Mouse (Mus musculus) brain, embryonic 14.5 days (tissue): ENCODE data around the gene Pus1. TPM values are rescaled to one million over a fixed set of nuclear protein-coding genes. Genes with fewer than 3 reads are reported as not detected.

Source experiments
- DNase-seq: peaks from one replicate; pipeline ENCODE4 v3.0.0-alpha.2; 2011; ENCODE audit warnings: low read depth
- CTCF ChIP-seq: fragments of 200-500 bp; IDR thresholded peaks from 2 replicates; pipeline ENCODE4 v1.5.1; 2012; ENCODE audit warnings: inconsistent platforms, mild to moderate bottlenecking, moderate library complexity, borderline replicate concordance; ENCODE audit not compliant: insufficient read depth, insufficient read length; ENCODE audit errors: extremely low read depth
- POLR2A ChIP-seq: fragments of 200-500 bp; IDR thresholded peaks from 2 replicates; pipeline ENCODE4 v1.6.1; 2012; ENCODE audit warnings: mild to moderate bottlenecking, inconsistent platforms, borderline replicate concordance; ENCODE audit not compliant: poor library complexity, insufficient read depth, insufficient read length, severe bottlenecking; ENCODE audit errors: extremely low read depth
- polyA plus RNA-seq: library from polyadenylated mRNA; depleted of rRNA; stranded (reverse); fragments of >200 nt; gene quantifications from 2 replicates; pipeline ENCODE4 v1.2.3, GENCODE M21; 2012; rRNA removed

The Pus1 gene
- polyA plus RNA-seq, 1 experiment: 20.6 TPM

GRCm38 (mm10) chr5:110735606-110736005, 44.9 kb downstream of the Pus1 start:
- TF ChIP-seq CTCF (no peak), POLR2A (no peak)
- DNase-seq: no peak

DNA sequence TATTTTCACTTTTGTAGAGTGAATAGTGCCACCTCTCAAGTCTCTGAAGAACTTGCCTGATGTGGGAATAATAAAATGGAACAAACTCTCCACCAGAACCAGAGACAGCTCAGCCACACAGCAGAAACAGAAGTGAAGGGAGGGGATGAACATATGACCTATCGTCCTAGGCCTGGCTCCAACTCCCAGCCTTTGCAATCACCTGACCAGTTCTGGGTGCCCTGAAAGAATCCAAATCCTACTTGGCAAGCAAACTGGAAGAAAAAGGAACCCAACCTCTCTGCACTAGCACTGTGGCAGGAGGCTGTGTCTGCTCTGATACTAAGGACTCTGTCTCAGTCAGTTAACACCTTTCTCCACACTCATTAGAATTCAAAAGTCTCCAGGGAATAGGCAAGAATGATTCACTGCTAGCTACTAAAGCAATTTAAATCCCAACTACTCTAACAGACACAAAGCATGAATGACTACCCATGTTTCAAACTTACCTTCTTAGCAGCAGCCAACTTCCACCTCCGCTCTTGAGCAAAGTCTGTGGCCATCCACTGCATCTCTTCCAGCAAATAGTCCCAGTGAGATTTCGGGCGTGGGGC, 47.1 kb downstream of the Pus1 start:
- DNase-seq: no peak
- TF ChIP-seq CTCF (no peak), POLR2A (no peak)

DNA sequence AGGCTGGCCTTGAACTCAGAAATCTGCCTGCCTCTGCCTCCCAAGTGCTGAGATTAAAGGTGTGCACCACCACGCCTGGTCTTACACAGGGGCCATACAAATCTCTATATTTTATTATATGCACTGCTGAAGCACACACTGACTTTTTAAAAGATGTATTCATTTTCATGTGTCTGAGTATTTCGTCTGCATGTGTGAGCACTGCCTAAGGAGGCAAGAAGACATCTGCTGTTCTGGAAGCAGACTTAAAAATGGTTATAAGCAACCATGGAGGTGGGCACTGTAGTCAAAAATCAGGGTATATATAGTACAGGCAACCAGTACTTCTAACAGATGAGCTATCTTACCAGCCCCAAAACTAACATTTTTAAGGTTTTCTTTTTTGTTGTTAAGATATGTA, 49.2 kb downstream of the Pus1 start:
- no peak for DNase-seq
- no peak for TF ChIP-seq CTCF
- TF ChIP-seq POLR2A: no peak

GRCm38 (mm10) chr5:110727850-110728249, 52.6 kb downstream of the Pus1 start:
- TF ChIP-seq CTCF: no peak
- no peak for TF ChIP-seq POLR2A
- DNase-seq: no peak

Other genes starting within 250 kb of the Pus1 start
- 24.5 and 33.1 TPM in 2 replicates for gene Galnt9, start 236.3 kb downstream of the Pus1 start, polyA plus RNA-seq
- gene Noc4l, start 127.2 kb downstream of the Pus1 start, polyA plus RNA-seq: 60.4 and 91.9 TPM in 2 replicates
- gene Ddx51, start 127.2 kb downstream of the Pus1 start, polyA plus RNA-seq: 23.1 and 28.1 TPM in 2 replicates
- 46.4 and 78.0 TPM in 2 replicates for gene Ep400, start 9.9 kb downstream of the Pus1 start, polyA plus RNA-seq
- gene Ulk1, start 29.4 kb upstream of the Pus1 start, polyA plus RNA-seq: 93.5 and 118 TPM in 2 replicates
- gene Hscb, start 59.1 kb upstream of the Pus1 start, polyA plus RNA-seq: 7.9 and 9.0 TPM in 2 replicates
- 6.3 and 12.2 TPM in 2 replicates for gene Chek2, start 59.3 kb upstream of the Pus1 start, polyA plus RNA-seq
- 23.2 and 39.8 TPM in 2 replicates for gene Ttc28, start 99.1 kb upstream of the Pus1 start, polyA plus RNA-seq